Mouse (Mus musculus) left cerebral cortex, postnatal 36 days (tissue): ENCODE measurements around the gene Cmtm7. TPM values are rescaled to one million over a fixed set of nuclear protein-coding genes. Genes with fewer than 3 reads are reported as not detected.
A peak's percentile ranks its signal among the peaks of the same experiment; 100 is the strongest.
"Not testable (repeated sequence)": the region's sequence is repeated elsewhere in the genome, so short reads cannot be mapped to it uniquely, and the experiment has no call there.

Source experiments
- DNase-seq, 2 experiments: peaks; one replicate each; pipeline ENCODE4 v3.0.0; 2021 to 2022; ENCODE audit warnings: low spot score in 2 of 2, mixed read lengths in 1 of 2
- intact Hi-C: fragments of 180-260 bp; cut with DNase I; formaldehyde crosslinking; loops from one replicate; pipeline ENCODE4 v1.15.1; 2025
- total RNA-seq, 2 experiments: library from RNA; stranded (reverse); gene quantifications; 2 replicates each; pipeline ENCODE4 v1.2.3; 2021

Cmtm7 gene
- total RNA-seq, 2 experiments from 2014 or later: 3.8 to 4.0 TPM

DNA sequence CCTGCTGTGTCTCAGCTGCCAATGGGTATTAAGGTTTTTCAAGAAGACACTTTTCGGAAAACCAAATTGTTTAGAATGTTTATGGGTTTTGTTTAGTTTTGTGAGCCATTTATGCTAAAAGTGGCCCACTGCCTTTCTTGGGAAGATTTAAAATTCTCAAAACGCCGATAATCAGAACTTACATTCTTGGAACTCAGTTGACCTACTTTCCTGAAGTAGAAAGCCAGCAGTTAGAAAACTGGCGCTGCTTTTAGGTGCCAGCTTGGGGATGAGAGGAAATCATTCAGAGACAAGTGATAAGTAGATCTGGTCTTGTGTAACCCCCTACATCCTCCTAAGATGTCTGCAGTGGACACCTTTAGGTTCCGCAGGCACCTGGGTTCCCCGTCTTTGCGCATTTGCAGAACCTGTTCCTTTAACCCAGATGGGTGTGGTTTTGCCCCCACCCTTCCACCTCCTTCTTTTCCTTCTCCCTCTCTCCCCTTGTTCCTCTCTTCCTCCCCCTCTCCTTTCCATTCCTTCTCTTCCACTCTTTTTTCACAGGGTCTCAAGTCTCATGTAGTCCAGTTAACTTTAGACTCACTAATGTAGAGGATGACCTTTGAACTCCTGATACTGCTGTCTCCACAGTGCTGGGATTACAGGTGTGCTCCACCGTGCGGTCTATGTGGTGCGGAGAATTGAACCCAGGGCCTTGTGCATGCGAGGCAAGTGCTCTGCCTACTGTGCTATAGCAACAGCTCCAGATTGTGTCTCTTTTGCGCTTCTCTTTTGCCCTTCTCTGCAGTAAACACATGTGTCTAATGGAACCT lies 49.6 kb downstream of the Cmtm7 start:
- intact Hi-C loops: loop anchor here (2.0 kb wide), 1 partner anchor 85 kb away; no protein-coding TSS in a partner anchor
- DNase-seq: no peak

- intact Hi-C loops: loop anchor here (2.0 kb wide), 1 partner anchor 84 kb away; no protein-coding TSS in a partner anchor
- DNase-seq: peak; percentile 93 to 94
Observed at GRCm38 (mm10) chr9:114731011-114731755, 50.5 kb downstream of the Cmtm7 start, which contains the start of gene Cmtm6. TSS of gene Cmtm6 (plus strand) at chr9:114731116.

GRCm38 (mm10) chr9:114729911-114730805 lies 51.5 kb downstream of the Cmtm7 start:
- DNase-seq: no peak
- intact Hi-C loops: loop anchor here (2.0 kb wide), 1 partner anchor 83 kb away; no protein-coding TSS in a partner anchor

- DNase-seq, intact Hi-C loops: not testable (repeated sequence)
Observed at GRCm38 (mm10) chr9:114728432-114728831, 53.2 kb downstream of the Cmtm7 start.

- intact Hi-C loops: no loop called here
- no peak for DNase-seq
Observed at GRCm38 (mm10) chr9:114727315-114727714, 54.3 kb downstream of the Cmtm7 start.

- intact Hi-C loops: no loop called here
Observed at GRCm38 (mm10) chr9:114716677-114717331, 64.9 kb downstream of the Cmtm7 start.

DNA sequence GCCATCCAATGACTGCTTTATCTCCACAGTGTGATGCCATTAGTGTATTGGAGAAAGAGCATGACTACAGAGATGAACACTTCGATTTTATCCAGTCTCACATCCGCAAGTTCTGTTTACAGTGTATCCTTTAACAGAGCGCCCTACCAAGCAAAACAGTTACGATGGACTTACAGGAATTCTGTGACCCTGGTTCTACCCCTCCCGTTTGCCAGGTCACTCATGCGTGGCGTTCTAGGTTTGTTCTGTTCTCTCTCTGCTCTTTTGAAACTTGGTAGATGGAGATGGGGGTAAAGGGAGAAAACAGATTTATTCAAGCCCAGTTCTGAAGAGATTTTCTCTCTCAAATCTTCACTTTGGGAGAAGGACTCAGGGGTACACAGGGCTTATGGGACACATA lies 68.2 kb downstream of the Cmtm7 start:
- intact Hi-C loops: no loop called here

More at GRCm38 (mm10) chr9:114716677-114717331, 64.9 kb downstream of the Cmtm7 start:
- no peak for DNase-seq

GRCm38 (mm10) chr9:114710345-114710744 lies 71.3 kb downstream of the Cmtm7 start:
- no peak for DNase-seq
- intact Hi-C loops: no loop called here

More for the DNA sequence above, 68.2 kb downstream of the Cmtm7 start:
- no peak for DNase-seq

DNA sequence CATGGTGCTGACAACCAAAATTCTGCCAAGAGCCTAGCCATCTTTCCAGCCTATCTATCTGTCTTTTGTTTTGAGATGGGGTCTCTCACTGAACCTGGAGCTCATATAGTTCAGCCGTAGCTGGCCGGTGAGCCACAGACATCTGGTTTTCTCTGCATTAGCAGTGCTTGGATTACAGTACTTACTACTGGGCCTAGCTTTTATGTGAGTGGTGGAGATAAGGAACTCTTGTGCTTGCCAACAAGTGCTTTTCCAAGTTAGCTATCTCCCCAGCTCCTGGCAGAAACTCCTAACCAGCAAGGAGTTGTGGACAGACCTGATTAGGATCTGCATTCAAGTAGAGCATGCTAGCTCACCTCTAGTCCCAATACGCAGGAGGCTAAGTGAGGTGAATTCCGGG lies 73.9 kb downstream of the Cmtm7 start:
- intact Hi-C loops: no loop called here
- DNase-seq: no peak

Other genes with a start within 250 kb of the Cmtm7 start
- under 1 TPM; 0.77 to 0.94 TPM for gene Trim71, start 217.5 kb downstream of the Cmtm7 start, total RNA-seq
- gene Cnot10, start 141.7 kb downstream of the Cmtm7 start, total RNA-seq: 10 to 100 TPM; 38.2 to 51.7 TPM
- gene Dync1li1, start 93.1 kb downstream of the Cmtm7 start, total RNA-seq: 10 to 100 TPM; 91.3 to 92.5 TPM
- gene Cmtm6, start 50.7 kb downstream of the Cmtm7 start, total RNA-seq: 10 to 100 TPM; 19.0 to 21.5 TPM
- gene Cmtm8, start 62.3 kb upstream of the Cmtm7 start, total RNA-seq: 1 to 10 TPM; 2.2 TPM
- gene Gpd1l, start 152.1 kb upstream of the Cmtm7 start, total RNA-seq: 10 to 100 TPM; 84.5 to 94.5 TPM
- 10 to 100 TPM; 52.5 to 54.0 TPM for gene Osbpl10, start 196.7 kb upstream of the Cmtm7 start, total RNA-seq
- gene Rps27rt, start 200.9 kb upstream of the Cmtm7 start, total RNA-seq: 10 to 100 TPM; 19.0 to 20.9 TPM